Mouse (Mus musculus) kidney, postnatal 0 days (tissue): ENCODE measurements around the gene Setd3. TPM values are rescaled to one million over a fixed set of nuclear protein-coding genes. Genes with fewer than 3 reads are reported as not detected.

Experiments
- ATAC-seq: fragments of 200-750 bp; cut with Nextera tagmentation; replicated peaks from 2 replicates; pipeline ENCODE4 v1.8.0; 2017; ENCODE audit warnings: low read depth, moderate number of reproducible peaks, moderate TSS enrichment, moderate library complexity; ENCODE audit not compliant: low FRiP score
- DNase-seq: peaks from one replicate; pipeline ENCODE4 v3.0.0-alpha.2; 2016; ENCODE audit warnings: low spot score
- H3K27ac ChIP-seq: fragments of 300-500 bp; sonication (generic); 2 replicates; pipeline ENCODE4 v1.5.1; 2014; ENCODE audit warnings: mild to moderate bottlenecking
- H3K27me3 ChIP-seq: fragments of 300-500 bp; sonication (generic); 2 replicates; pipeline ENCODE4 v1.6.1; 2014; ENCODE audit warnings: low read length, mixed read lengths; ENCODE audit not compliant: insufficient read depth
- H3K36me3 ChIP-seq: fragments of 300-500 bp; sonication (generic); 2 replicates; pipeline ENCODE4 v1.6.1; 2014; ENCODE audit warnings: low read length, mixed read lengths; ENCODE audit not compliant: insufficient read depth
- H3K4me1 ChIP-seq: fragments of 300-500 bp; sonication (generic); replicated peaks from 2 replicates; pipeline ENCODE4 v1.6.1; 2014; ENCODE audit warnings: antibody characterized with exemption, low read length, mixed read lengths; ENCODE audit not compliant: insufficient read depth
- H3K4me2 ChIP-seq: fragments of 300-500 bp; sonication (generic); 2 replicates; pipeline ENCODE4 v1.6.1; 2014; ENCODE audit warnings: mild to moderate bottlenecking, low read length, moderate library complexity, mixed read lengths
- H3K4me3 ChIP-seq: fragments of 300-500 bp; sonication (generic); replicated peaks from 2 replicates; pipeline ENCODE4 v1.5.1; 2014; ENCODE audit warnings: low read depth, low read length
- H3K9ac ChIP-seq: fragments of 300-500 bp; sonication (generic); 2 replicates; pipeline ENCODE4 v1.6.1; 2014; ENCODE audit warnings: low read depth, low read length
- H3K9me3 ChIP-seq: fragments of 300-500 bp; sonication (generic); replicated peaks from 2 replicates; pipeline ENCODE4 v1.6.1; 2016; ENCODE audit warnings: low read length, inconsistent platforms, mixed read lengths
- CTCF ChIP-seq: IDR thresholded peaks from 2 replicates; pipeline ENCODE4 v1.5.1; 2016; ENCODE audit warnings: antibody characterized with exemption, low read depth, mild to moderate bottlenecking, moderate library complexity
- WGBS: fragments of 180-500 bp; shearing (Covaris S2); extraction: QIAGEN DNeasy Blood & Tissue Kit; methylation state at CpG from one replicate; pipeline ENCODE4 v1.1.7; 2014; 5-methylcytosine and 5-hydroxymethylcytosine counted together
- polyA plus RNA-seq: library from polyadenylated mRNA; unstranded; fragments of >200 nt; fragmentation: Nextera tagmentation; extraction: Ambion mirVana; gene quantifications from 2 replicates; pipeline ENCODE4 v1.2.1, GENCODE M21; 2015

The Setd3 gene
- polyA plus RNA-seq, 1 experiment from 2014 or later, result 74.3 TPM

DNA sequence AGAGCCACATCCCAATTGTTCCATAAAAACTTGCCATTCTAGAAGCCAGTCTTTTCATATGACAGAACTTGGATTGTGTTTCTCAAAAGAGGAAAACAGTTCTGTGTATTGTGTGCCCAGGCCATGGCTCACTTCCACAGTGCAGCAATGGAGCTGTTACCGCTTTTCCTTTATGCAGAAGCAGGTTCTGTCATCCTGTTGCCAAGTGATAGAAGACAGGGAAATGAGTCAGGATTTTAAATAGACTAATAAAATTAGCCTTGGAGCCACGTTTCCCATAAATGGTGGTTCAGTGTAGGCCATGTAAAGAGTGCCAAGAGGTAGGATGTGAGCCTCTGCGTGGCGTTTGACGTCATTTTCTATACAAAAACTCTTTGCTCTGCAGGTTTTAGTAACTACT is 14.8 kb upstream of the Setd3 start:
- H3K9me3 ChIP-seq, result no peaks in the 10 kb centered on the region
- H3K9ac ChIP-seq, result no peak overlapping the region
- ATAC-seq, result no peak
- peaks cover 80% of the 10 kb centered on the region for H3K36me3 ChIP-seq
- H3K27ac ChIP-seq, result no peak overlapping the region
- H3K4me2 ChIP-seq, result no peak overlapping the region
- no peak for TF ChIP-seq CTCF
- 89% methylated on average over 5 of the region's 5 CpGs for WGBS
- H3K4me3 ChIP-seq, result no peak overlapping the region
- H3K4me1 ChIP-seq, result no peaks in the 10 kb centered on the region
- no peaks in the 10 kb centered on the region for H3K27me3 ChIP-seq
- DNase-seq, result no peak

DNA sequence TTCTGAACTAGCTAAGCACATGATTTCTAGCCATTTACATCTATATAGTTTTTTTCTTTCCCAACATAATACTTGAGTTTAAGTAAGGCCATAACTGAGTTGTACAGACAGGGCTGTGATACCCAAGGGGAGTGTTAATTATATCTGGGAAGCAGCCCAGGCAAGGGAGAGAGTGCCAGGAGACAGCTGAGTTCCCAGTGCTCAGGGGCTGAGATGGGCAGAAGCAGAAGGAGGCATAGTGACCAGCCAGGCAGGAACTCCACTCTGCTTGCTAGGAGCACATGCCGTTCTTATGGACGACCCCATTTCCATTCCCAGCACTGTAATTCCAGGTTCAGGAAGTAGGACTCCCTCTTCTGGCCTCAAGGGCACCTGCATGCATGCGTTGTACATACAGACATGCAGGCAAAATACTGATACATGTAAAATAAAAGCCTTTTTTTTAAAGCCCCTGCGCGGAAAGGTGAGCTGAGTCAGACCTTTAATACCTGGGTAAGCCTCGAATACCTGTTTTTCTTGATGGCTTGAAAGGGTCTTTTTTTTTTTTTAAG is 8.5 kb upstream of the Setd3 start:
- DNase-seq, result no peak
- TF ChIP-seq CTCF, result peak; percentile 26; the same call in 1 of the 2 replicates
- H3K27me3 ChIP-seq, result no peaks in the 10 kb centered on the region

GRCm38 (mm10) chr12:108181716-108182115 is 2.6 kb upstream of the Setd3 start:
- no peak overlapping the region for H3K4me2 ChIP-seq
- ATAC-seq (no peak), DNase-seq (no peak)
- H3K4me3 ChIP-seq, result no peak overlapping the region
- H3K27ac ChIP-seq, result no peak overlapping the region
- WGBS, result 87% methylated on average over 6 of the region's 6 CpGs
- H3K36me3 ChIP-seq, result peaks cover 27% of the 10 kb centered on the region
- no peaks in the 10 kb centered on the region for H3K27me3 ChIP-seq
- TF ChIP-seq CTCF, result no peak
- no peaks in the 10 kb centered on the region for H3K9me3 ChIP-seq
- H3K9ac ChIP-seq, result no peak overlapping the region
- H3K4me1 ChIP-seq, result peaks cover 7% of the 10 kb centered on the region

More for the DNA sequence above, 8.5 kb upstream of the Setd3 start:
- Histone ChIP-seq H3K4me1 (no peaks in the 10 kb centered on the region), H3K9me3 (no peaks in the 10 kb centered on the region), H3K27ac (no peak overlapping the region), H3K9ac (no peak overlapping the region), H3K36me3 (peaks cover 61% of the 10 kb centered on the region), H3K4me3 (no peak overlapping the region), H3K4me2 (no peak overlapping the region)
- WGBS, result 93% methylated on average over 6 of the region's 6 CpGs
- ATAC-seq, result no peak

DNA sequence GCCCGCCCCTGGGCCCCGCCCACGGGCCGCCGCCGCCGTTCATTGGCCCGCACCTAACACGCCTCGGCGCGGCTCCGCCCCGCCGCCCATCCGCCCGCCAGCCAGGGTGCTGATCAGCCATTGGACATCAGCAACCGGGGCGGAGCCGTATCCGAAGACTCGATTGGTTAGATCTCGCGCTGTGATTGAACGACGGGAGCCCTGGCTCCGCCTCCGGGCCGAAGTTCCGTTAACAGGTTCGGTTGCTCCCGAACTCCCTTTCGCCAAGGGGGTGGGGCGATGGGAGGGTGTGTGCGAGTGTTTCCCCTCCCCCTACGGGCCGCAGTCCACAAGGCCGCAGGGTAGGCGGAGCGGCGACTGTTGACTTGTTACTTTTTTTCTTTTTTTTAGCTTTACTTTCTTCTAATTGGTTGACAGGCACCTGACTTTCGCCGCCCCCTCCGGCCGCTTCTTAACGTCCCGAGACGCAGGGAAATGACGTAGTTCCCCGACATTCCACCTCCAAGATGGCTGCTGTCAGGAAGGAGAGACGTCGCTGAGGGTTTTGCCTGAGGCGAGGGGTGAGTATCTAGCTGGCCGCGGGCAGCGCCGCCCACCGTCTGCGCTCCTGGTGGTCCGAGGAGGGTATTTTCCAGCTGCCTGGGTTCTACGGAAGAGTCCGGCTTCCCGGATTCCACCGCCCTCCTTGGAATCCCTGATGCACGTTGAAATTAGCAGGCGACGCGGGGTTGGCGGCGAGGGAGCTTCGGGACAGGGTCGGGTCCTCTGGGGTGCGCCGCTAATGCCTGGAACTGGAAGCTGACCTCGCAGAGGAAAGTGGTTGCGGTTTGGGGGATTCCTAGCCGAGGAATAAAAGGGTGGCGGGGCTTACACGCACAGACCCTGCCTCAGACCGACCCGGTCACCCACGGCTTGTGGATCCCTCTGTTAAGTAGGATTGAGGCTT is 480 bp upstream of the Setd3 start, which contains the start of gene Ccnk:
Ccnk (plus strand) TSS at position 259 of the 946 bp plus-strand sequence.
- peak within 1 kb of the TSS; percentile 97 for H3K9ac ChIP-seq
- H3K36me3 ChIP-seq, result peaks cover 13% of the 10 kb centered on the region; the same call in 1 of the 2 replicates
- H3K4me3 ChIP-seq, result peak within 1 kb of the TSS; percentile 95
- TF ChIP-seq CTCF, result peak; percentile 49
- peak within 1 kb of the TSS; percentile 96 for H3K27ac ChIP-seq
- DNase-seq (peak; percentile 100), ATAC-seq (peak; percentile 98)
- H3K27me3 ChIP-seq, result no peaks in the 10 kb centered on the region
- no peaks in the 10 kb centered on the region for H3K9me3 ChIP-seq
- WGBS, result under 1% methylated on average over 80 of the region's 82 CpGs
- H3K4me2 ChIP-seq, result peak within 1 kb of the TSS; percentile 90
- H3K4me1 ChIP-seq, result peaks cover 7% of the 10 kb centered on the region

DNA sequence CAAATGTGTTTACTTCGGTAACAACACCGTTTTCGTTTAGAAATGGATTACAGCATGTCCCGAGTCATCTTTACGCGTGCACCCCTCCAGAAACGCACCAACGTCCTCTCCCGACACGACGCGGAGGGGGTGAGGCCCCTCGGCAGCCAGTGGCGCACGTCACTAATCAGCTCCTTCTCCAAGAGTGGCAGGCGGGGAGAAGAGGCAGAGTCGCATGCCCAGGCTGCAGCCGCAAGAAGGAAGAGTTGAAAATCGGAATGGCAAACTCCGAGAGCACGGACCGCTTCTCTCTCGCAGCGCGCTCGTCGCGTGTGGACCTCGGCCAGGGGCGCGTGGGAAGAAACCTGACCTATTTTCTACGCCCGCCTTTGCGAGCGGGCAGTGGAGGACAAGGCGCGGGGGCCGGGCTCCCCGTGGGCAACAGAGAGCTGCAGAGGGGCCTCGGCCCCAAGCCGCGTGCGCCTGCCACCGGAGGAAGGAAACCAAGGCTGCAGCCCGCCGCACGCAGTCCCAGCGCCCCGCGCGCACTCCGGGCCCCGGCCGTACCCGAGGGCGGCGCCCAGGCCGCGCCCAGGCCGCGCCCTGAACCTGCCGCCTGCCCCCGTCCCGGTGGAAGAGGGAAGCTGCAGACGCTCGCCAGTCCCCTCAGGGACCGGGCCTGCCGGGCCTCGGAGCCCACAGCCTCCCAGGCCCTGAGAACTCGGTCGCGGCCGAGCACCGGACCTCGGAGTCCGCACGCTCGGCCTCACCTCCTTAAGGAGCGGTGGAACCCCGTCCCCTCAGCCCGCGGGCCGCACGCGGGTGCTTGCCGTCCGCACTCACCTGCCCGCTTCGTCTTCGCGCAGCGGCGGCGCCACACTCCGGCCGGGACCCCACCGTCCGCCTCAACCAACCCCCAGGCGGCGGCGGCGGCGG is 526 bp downstream of the Setd3 start:
- Histone ChIP-seq H3K4me3 (peak overlapping the region; percentile 95), H3K27me3 (no peaks in the 10 kb centered on the region), H3K27ac (peak overlapping the region; percentile 96), H3K9me3 (no peaks in the 10 kb centered on the region), H3K9ac (peak overlapping the region; percentile 97), H3K4me2 (peak overlapping the region; percentile 90), H3K4me1 (peaks cover 7% of the 10 kb centered on the region), H3K36me3 (peaks cover 8% of the 10 kb centered on the region; the same call in 1 of the 2 replicates)
- no peak for TF ChIP-seq CTCF
- ATAC-seq (peak; percentile 18), DNase-seq (peak; percentile 56)
- WGBS, result under 1% methylated on average over 90 of the region's 103 CpGs
